Mouse (Mus musculus): Measurements from ENCODE around the gene Iyd. TPM values are rescaled to one million over a fixed set of nuclear protein-coding genes. Genes with fewer than 3 reads are reported as not detected.

Gene Iyd
- polyA plus RNA-seq (2012; rRNA removed), result 0.06 and 0.22 TPM in 2 replicates

DNA sequence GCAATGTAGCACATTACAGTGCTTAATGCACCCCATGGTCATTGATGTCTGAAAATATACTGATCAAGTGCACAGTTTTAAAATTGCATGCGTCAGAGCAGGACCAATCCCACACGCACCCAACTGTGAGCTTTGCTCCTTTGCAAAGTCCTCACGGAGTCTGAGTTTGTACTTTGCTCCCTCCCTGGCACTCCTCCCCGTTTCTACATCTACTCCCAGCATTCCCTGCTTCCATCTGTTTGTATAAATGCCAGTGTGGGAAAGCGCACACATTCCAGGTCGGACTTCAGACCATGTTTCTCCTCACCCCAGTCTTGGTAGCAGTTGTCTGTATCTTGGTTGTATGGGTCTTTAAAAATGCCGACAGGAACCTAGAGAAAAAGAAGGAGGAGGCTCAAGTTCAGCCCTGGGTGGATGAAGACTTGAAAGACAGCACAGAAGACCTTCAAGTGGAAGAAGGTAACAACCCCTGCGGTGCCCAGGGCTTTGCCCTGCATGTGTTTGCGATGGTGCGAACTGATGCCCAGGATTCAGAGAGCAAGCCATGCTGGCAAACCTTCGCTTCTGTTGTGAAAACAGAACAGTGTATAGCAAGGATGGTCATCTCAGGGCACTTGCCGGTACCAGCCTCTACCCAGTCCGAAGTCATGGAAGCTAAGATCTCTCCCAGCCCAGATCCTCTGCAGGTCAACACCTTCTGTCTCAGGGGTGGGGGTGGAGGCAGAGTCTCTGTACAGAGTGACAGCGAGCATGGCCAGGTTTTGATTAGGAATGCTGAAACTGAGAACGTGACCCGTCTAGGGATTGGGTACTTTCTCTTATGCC, at the start of gene Iyd:
Iyd (plus strand) TSS at position 238 of the 825 bp plus-strand sequence.

Other genes with a start within 250 kb of the Iyd start
- 2.0 and 5.3 TPM in 2 replicates for gene Ppp1r14c, start 174.2 kb upstream of the Iyd start, polyA plus RNA-seq (2012; rRNA removed)
- 9.0 and 11.7 TPM in 2 replicates for gene Plekhg1, start 200.1 kb downstream of the Iyd start, polyA plus RNA-seq (2012; rRNA removed)